Mouse (Mus musculus) C2C12 (cell line): Measurements from ENCODE around the gene Nt5dc1.

Experiments
- CEBPB ChIP-seq: IDR thresholded peaks from one replicate; pipeline ENCODE4 v1.6.1; 2011; ENCODE audit warnings: low read depth, mild to moderate bottlenecking, control low read depth, moderate library complexity
- CTCF ChIP-seq: IDR thresholded peaks from one replicate; pipeline ENCODE4 v1.5.1; 2011; ENCODE audit not compliant: control insufficient read depth, insufficient read depth, insufficient read length
- MAX ChIP-seq: IDR thresholded peaks from one replicate; pipeline ENCODE4 v1.6.1; 2011; ENCODE audit warnings: mild to moderate bottlenecking, control low read depth

DNA sequence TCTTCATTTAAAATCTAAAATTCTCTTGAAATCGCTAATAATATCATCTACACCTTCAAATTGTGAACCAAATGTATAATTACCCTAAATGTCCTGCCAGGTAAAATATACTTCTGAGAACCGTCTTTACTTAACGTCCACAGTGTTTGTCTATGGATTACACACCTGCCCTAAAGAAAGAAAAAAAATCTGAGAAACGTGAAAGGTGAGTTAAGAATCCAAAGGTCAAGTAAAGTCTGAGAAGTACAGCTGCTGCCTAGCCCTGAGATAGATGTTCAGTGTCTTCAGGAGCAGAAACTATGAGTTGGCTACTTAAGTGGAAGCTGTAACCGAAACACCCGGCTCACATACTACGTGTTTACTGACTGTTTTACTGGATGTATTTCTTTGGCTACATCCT is 45.0 kb downstream of the Nt5dc1 start:
- TF ChIP-seq CTCF (no peak), CEBPB (no peak), MAX (no peak)
